Mouse (Mus musculus): ENCODE data around the gene Tox2.

Tox2 gene

GRCm38 (mm10) chr2:163372627-163373026 is 169.7 kb downstream of the Tox2 start:
- DNase-seq, result no peak

Measured in cerebellum, adult 9-10 months (tissue).